8 mouse cellular contexts compared by ENCODE assay signal in the genomic region with DNA sequence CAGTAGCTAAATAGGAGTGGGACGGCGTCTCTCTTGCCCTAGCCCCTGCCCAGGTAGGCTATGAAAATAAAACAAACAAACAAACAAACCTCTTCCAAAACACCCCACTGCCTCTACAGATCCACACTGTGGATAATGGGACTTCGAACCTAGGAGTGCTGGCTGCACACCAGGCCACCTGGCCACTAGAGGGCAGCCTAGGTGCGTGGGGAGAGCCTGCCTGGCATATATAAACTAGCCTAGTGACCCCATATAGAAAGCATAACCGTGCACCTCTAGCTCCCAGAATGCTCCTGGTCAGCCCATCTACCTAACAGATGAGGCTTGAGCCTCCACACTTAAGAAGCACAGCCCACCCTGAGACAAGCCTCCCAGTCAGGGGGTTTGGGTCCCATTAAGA. TPM values are rescaled to one million over a fixed set of nuclear protein-coding genes. Genes with fewer than 3 reads are reported as not detected.
DNase-seq lines count a peak whose midpoint lies in the region; ATAC-seq lines count a peak whose summit lies in the region.

No protein-coding gene starts in this region.

- no peak overlapping the region for H3K4me2 ChIP-seq in heart, embryonic 12.5 days
- no peak overlapping the region for H3K4me2 ChIP-seq in kidney, embryonic 14.5 days (replicated peaks; ENCODE audit: low read depth, low read length)

- 0 out of 2 replicates have a peak, but pooled peaks cover 8% of the 10 kb centered on the region for H3K27me3 ChIP-seq in embryonic facial prominence, embryonic 10.5 days (replicated peaks; ENCODE audit: low read depth, poor library complexity, severe bottlenecking)
- no peaks in the 10 kb centered on the region for H3K27me3 ChIP-seq in heart, embryonic 12.5 days (replicated peaks)
- H3K27me3 ChIP-seq in kidney, embryonic 14.5 days (ENCODE audit: control insufficient read depth, insufficient read depth, low read length): no peaks in the 10 kb centered on the region

- peaks cover 46% of the 10 kb centered on the region for H3K4me1 ChIP-seq in embryonic facial prominence, embryonic 10.5 days
- peaks cover 36% of the 10 kb centered on the region for H3K4me1 ChIP-seq in heart, embryonic 12.5 days (replicated peaks)
- peaks cover 9% of the 10 kb centered on the region; the same call in 1 of the 2 replicates for H3K4me1 ChIP-seq in kidney, embryonic 14.5 days (ENCODE audit: control insufficient read depth, insufficient read depth, low read length)

- WGBS in embryonic facial prominence, embryonic 10.5 days: 44% methylated on average over 5 of the region's 5 CpGs
- 44% methylated on average over 5 of the region's 5 CpGs for WGBS in heart, embryonic 12.5 days
- whole genome bisulfite sequencing in kidney, embryonic 14.5 days: 43% methylated on average over 5 of the region's 5 CpGs

- peak; percentile 51; the same call in 1 of the 2 replicates for ATAC-seq in heart, embryonic 12.5 days (ENCODE audit: insufficient number of reproducible peaks, low FRiP score)
- peak; percentile 24; the same call in 1 of the 2 replicates for ATAC-seq in kidney, embryonic 14.5 days (ENCODE audit: low FRiP score, low TSS enrichment)

- DNase-seq in B cell, adult 2 months: peak; percentile 85
- peak; percentile 72 to 73 for DNase-seq in adrenal gland, adult 18-20 months (ENCODE audit: low spot score in 2 of 2)
- DNase-seq in embryonic facial prominence, embryonic 10.5 days (ENCODE audit: low spot score): peak; percentile 71
- peak; percentile 75 for DNase-seq in lung, postnatal 10 days
- peak; percentile 40 for DNase-seq in right cerebral cortex, postnatal 4 days
- peak; percentile 45 to 65 for DNase-seq in urinary bladder, postnatal 36 days (ENCODE audit: low spot score in 2 of 2)

- H3K36me3 ChIP-seq in embryonic facial prominence, embryonic 10.5 days (replicated peaks): no peaks in the 10 kb centered on the region
- no peaks in the 10 kb centered on the region for H3K36me3 ChIP-seq in heart, embryonic 12.5 days
- no peaks in the 10 kb centered on the region for H3K36me3 ChIP-seq in kidney, embryonic 14.5 days (ENCODE audit: control insufficient read depth, insufficient read depth, low read length)

- no peak overlapping the region for H3K9ac ChIP-seq in heart, embryonic 12.5 days
- H3K9ac ChIP-seq in kidney, embryonic 14.5 days (ENCODE audit: low read depth, low read length): no peak overlapping the region

- no peaks in the 10 kb centered on the region for H3K9me3 ChIP-seq in embryonic facial prominence, embryonic 10.5 days
- H3K9me3 ChIP-seq in heart, embryonic 12.5 days (replicated peaks): no peaks in the 10 kb centered on the region
- no peaks in the 10 kb centered on the region for H3K9me3 ChIP-seq in kidney, embryonic 14.5 days (ENCODE audit: control insufficient read depth, low read length)

- no peak overlapping the region for H3K4me3 ChIP-seq in embryonic facial prominence, embryonic 10.5 days
- no peak overlapping the region for H3K4me3 ChIP-seq in heart, embryonic 12.5 days
- no peak overlapping the region for H3K4me3 ChIP-seq in kidney, embryonic 14.5 days (ENCODE audit: low read length)

- H3K27ac ChIP-seq in embryonic facial prominence, embryonic 10.5 days (replicated peaks): peak overlapping the region; percentile 84
- H3K27ac ChIP-seq in heart, embryonic 12.5 days (ENCODE audit: poor library complexity, severe bottlenecking): peak overlapping the region; percentile 74
- peak overlapping the region; percentile 65; the same call in 1 of the 2 replicates for H3K27ac ChIP-seq in kidney, embryonic 14.5 days (ENCODE audit: low read depth, low read length)

RNA-seq across cellular contexts. Expression of gene Noxa1, which starts 32.3 kb away (rescaled TPM):
- not detected for total RNA-seq in adrenal gland, adult 18-20 months (2021)
- 0.21 and 0.24 TPM in 2 replicates for polyA plus RNA-seq in embryonic facial prominence, embryonic 10.5 days (2016; fragmentation: Nextera tagmentation; extraction: Ambion mirVana)
- polyA plus RNA-seq in heart, embryonic 12.5 days (2016; fragmentation: Nextera tagmentation; extraction: Ambion mirVana): 0.10 TPM in 1 of 2 replicates, not detected in the other
- 0.36 and 0.53 TPM in 2 replicates for polyA plus RNA-seq in kidney, embryonic 14.5 days (2014; fragmentation: Nextera tagmentation; extraction: Ambion mirVana)

RNA-seq across cellular contexts. Expression of gene Entpd8, which starts 47.1 kb away (rescaled TPM):
- not detected for total RNA-seq in adrenal gland, adult 18-20 months (2021)
- not detected in 2 replicates for polyA plus RNA-seq in embryonic facial prominence, embryonic 10.5 days (2016; fragmentation: Nextera tagmentation; extraction: Ambion mirVana)
- polyA plus RNA-seq in heart, embryonic 12.5 days (2016; fragmentation: Nextera tagmentation; extraction: Ambion mirVana): not detected in 2 replicates
- polyA plus RNA-seq in kidney, embryonic 14.5 days (2014; fragmentation: Nextera tagmentation; extraction: Ambion mirVana): 1.3 and 3.0 TPM in 2 replicates

RNA-seq across cellular contexts. Expression of gene Nrarp, which starts 53.4 kb away (rescaled TPM):
- 1 to 10 TPM; 2.3 to 3.5 TPM for total RNA-seq in adrenal gland, adult 18-20 months (2021)
- 19.8 and 26.6 TPM in 2 replicates for polyA plus RNA-seq in embryonic facial prominence, embryonic 10.5 days (2016; fragmentation: Nextera tagmentation; extraction: Ambion mirVana)
- polyA plus RNA-seq in heart, embryonic 12.5 days (2016; fragmentation: Nextera tagmentation; extraction: Ambion mirVana): 10.8 and 12.8 TPM in 2 replicates
- 8.7 and 21.0 TPM in 2 replicates for polyA plus RNA-seq in kidney, embryonic 14.5 days (2014; fragmentation: Nextera tagmentation; extraction: Ambion mirVana)
